Mouse (Mus musculus) stomach, embryonic 14.5 days (tissue): ENCODE results near the gene Lgals8. TPM values are rescaled to one million over a fixed set of nuclear protein-coding genes. Genes with fewer than 3 reads are reported as not detected.
"Not testable (repeated sequence)": the region's sequence is repeated elsewhere in the genome, so short reads cannot be mapped to it uniquely, and the experiment has no call there.

Experiments used
- ATAC-seq: fragments of 200-750 bp; cut with Nextera tagmentation; 2 replicates; pipeline ENCODE4 v1.8.0; 2017; ENCODE audit warnings: low read depth, moderate TSS enrichment; ENCODE audit not compliant: insufficient number of reproducible peaks, insufficient read depth, low FRiP score
- H3K27ac ChIP-seq: fragments of 300-500 bp; sonication (generic); 2 replicates; pipeline ENCODE4 v1.5.1; 2014; ENCODE audit warnings: mild to moderate bottlenecking, low read length, moderate library complexity, mixed read lengths
- H3K27me3 ChIP-seq: fragments of 300-500 bp; sonication (generic); 2 replicates; pipeline ENCODE4 v1.6.1; 2014; ENCODE audit warnings: low read length, control low read depth, mixed read lengths; ENCODE audit not compliant: control insufficient read depth, insufficient read depth
- H3K36me3 ChIP-seq: fragments of 300-500 bp; sonication (generic); 2 replicates; pipeline ENCODE4 v1.6.1; 2014; ENCODE audit warnings: mild to moderate bottlenecking, control low read depth, low read length, moderate library complexity, mixed read lengths; ENCODE audit not compliant: control insufficient read depth, insufficient read depth
- H3K4me1 ChIP-seq: fragments of 300-500 bp; sonication (generic); 2 replicates; pipeline ENCODE4 v1.6.1; 2014; ENCODE audit warnings: low read length, control low read depth, mixed read lengths; ENCODE audit not compliant: control insufficient read depth, insufficient read depth
- H3K4me2 ChIP-seq: fragments of 300-500 bp; sonication (generic); replicated peaks from 2 replicates; pipeline ENCODE4 v1.6.1; 2014; ENCODE audit warnings: low read depth, low read length, control low read depth
- H3K4me3 ChIP-seq: fragments of 300-500 bp; sonication (generic); 2 replicates; pipeline ENCODE4 v1.5.1; 2014; ENCODE audit warnings: low read depth, low read length, control low read depth
- H3K9ac ChIP-seq: fragments of 300-500 bp; sonication (generic); replicated peaks from 2 replicates; pipeline ENCODE4 v1.6.1; 2014; ENCODE audit warnings: low read depth, mild to moderate bottlenecking, control low read depth, low read length, moderate library complexity, mixed read lengths
- H3K9me3 ChIP-seq: fragments of 300-500 bp; sonication (generic); 2 replicates; pipeline ENCODE4 v1.6.1; 2016; ENCODE audit warnings: low read depth, low read length, control low read depth; ENCODE audit not compliant: control insufficient read depth
- whole genome bisulfite sequencing: fragments of 180-500 bp; shearing (Covaris S2); extraction: QIAGEN DNeasy Blood & Tissue Kit; methylation state at CpG from one replicate; pipeline ENCODE4 v1.1.7; 2014; 5-methylcytosine and 5-hydroxymethylcytosine counted together
- polyA plus RNA-seq: library from polyadenylated mRNA; unstranded; fragments of >200 nt; fragmentation: Nextera tagmentation; extraction: Ambion mirVana; gene quantifications from 2 replicates; pipeline ENCODE4 v1.2.1, GENCODE M21; 2014

Gene Lgals8
- polyA plus RNA-seq, 1 experiment from 2014 or later = 27.5 TPM

GRCm38 (mm10) chr13:12473724-12474378, 9.1 kb upstream of the Lgals8 start:
- Histone ChIP-seq H3K4me2 (no peak overlapping the region), H3K9me3 (no peaks in the 10 kb centered on the region), H3K9ac (no peak overlapping the region), H3K4me1 (no peaks in the 10 kb centered on the region), H3K4me3 (no peak overlapping the region), H3K27ac (no peak overlapping the region), H3K36me3 (no peaks in the 10 kb centered on the region), H3K27me3 (no peaks in the 10 kb centered on the region)
- peak; percentile 57 for ATAC-seq
- 39% methylated on average over 8 of the region's 8 CpGs for WGBS

GRCm38 (mm10) chr13:12468488-12468887, 3.7 kb upstream of the Lgals8 start:
- Histone ChIP-seq H3K9me3 (no peaks in the 10 kb centered on the region), H3K4me1 (no peaks in the 10 kb centered on the region), H3K27ac (no peak overlapping the region), H3K27me3 (no peaks in the 10 kb centered on the region), H3K36me3 (no peaks in the 10 kb centered on the region), H3K9ac (no peak overlapping the region), H3K4me3 (no peak overlapping the region), H3K4me2 (no peak overlapping the region)
- WGBS = 75% methylated on average over 1 of the region's 1 CpGs
- ATAC-seq = no peak

GRCm38 (mm10) chr13:12464159-12464558, 585 bp downstream of the Lgals8 start:
- not testable (repeated sequence) for H3K9me3 ChIP-seq, H3K4me3 ChIP-seq, H3K9ac ChIP-seq, ATAC-seq, H3K4me2 ChIP-seq, H3K27me3 ChIP-seq, H3K36me3 ChIP-seq, H3K27ac ChIP-seq, H3K4me1 ChIP-seq
- WGBS = 87% methylated on average over 6 of the region's 6 CpGs

- H3K4me3 ChIP-seq = no peak overlapping the region
These were observed 2.1 kb downstream of the Lgals8 start for GRCm38 (mm10) chr13:12462623-12463022.

GRCm38 (mm10) chr13:12461730-12462119, 3.0 kb downstream of the Lgals8 start:
- no peak overlapping the region for H3K27ac ChIP-seq
- 2% methylated on average over 7 of the region's 7 CpGs for WGBS
- H3K9me3 ChIP-seq = no peaks in the 10 kb centered on the region
- H3K4me1 ChIP-seq = peaks cover 3% of the 10 kb centered on the region; the same call in 1 of the 2 replicates
- peaks cover 2% of the 10 kb centered on the region; the same call in 1 of the 2 replicates for H3K36me3 ChIP-seq
- ATAC-seq = peak; percentile 20; the same call in 1 of the 2 replicates
- peak overlapping the region; percentile 81 for H3K4me3 ChIP-seq
- no peaks in the 10 kb centered on the region for H3K27me3 ChIP-seq
- H3K4me2 ChIP-seq = peak overlapping the region; percentile 79
- H3K9ac ChIP-seq = peak overlapping the region; percentile 86

More at GRCm38 (mm10) chr13:12462623-12463022, 2.1 kb downstream of the Lgals8 start:
- Histone ChIP-seq H3K4me1 (peaks cover 3% of the 10 kb centered on the region; the same call in 1 of the 2 replicates), H3K27me3 (no peaks in the 10 kb centered on the region), H3K36me3 (no peaks in the 10 kb centered on the region; the same call in 1 of the 2 replicates), H3K4me2 (no peak overlapping the region), H3K27ac (no peak overlapping the region), H3K9ac (no peak overlapping the region), H3K9me3 (no peaks in the 10 kb centered on the region)
- 74% methylated on average over 4 of the region's 4 CpGs for WGBS
- no peak for ATAC-seq

GRCm38 (mm10) chr13:12460881-12461729, 3.6 kb downstream of the Lgals8 start:
- ATAC-seq = peak; percentile 97
- H3K9me3 ChIP-seq = no peaks in the 10 kb centered on the region
- peak overlapping the region; percentile 86 for H3K9ac ChIP-seq
- no peaks in the 10 kb centered on the region for H3K27me3 ChIP-seq
- peaks cover 6% of the 10 kb centered on the region; the same call in 1 of the 2 replicates for H3K36me3 ChIP-seq
- H3K4me2 ChIP-seq = peak overlapping the region; percentile 79
- peak overlapping the region; percentile 81 for H3K4me3 ChIP-seq
- H3K27ac ChIP-seq = peak overlapping the region; percentile 55; the same call in 1 of the 2 replicates
- under 1% methylated on average over 59 of the region's 59 CpGs for WGBS
- peaks cover 3% of the 10 kb centered on the region; the same call in 1 of the 2 replicates for H3K4me1 ChIP-seq

- no peak for ATAC-seq
These were observed 4.3 kb downstream of the Lgals8 start for GRCm38 (mm10) chr13:12460443-12460842.

GRCm38 (mm10) chr13:12456711-12457110, 8.0 kb downstream of the Lgals8 start:
- ATAC-seq = no peak
- no peak overlapping the region for H3K4me3 ChIP-seq
- no peak overlapping the region for H3K4me2 ChIP-seq
- 0 out of 2 replicates have a peak, but pooled peaks cover 3% of the 10 kb centered on the region for H3K4me1 ChIP-seq
- H3K27ac ChIP-seq = no peak overlapping the region
- peaks cover 14% of the 10 kb centered on the region; the same call in 1 of the 2 replicates for H3K36me3 ChIP-seq
- no peaks in the 10 kb centered on the region for H3K27me3 ChIP-seq
- 68% methylated on average over 7 of the region's 7 CpGs for WGBS
- no peaks in the 10 kb centered on the region for H3K9me3 ChIP-seq
- no peak overlapping the region for H3K9ac ChIP-seq

More at GRCm38 (mm10) chr13:12460443-12460842, 4.3 kb downstream of the Lgals8 start:
- Histone ChIP-seq H3K36me3 (peaks cover 6% of the 10 kb centered on the region; the same call in 1 of the 2 replicates), H3K9ac (peak overlapping the region; percentile 86), H3K9me3 (no peaks in the 10 kb centered on the region), H3K4me1 (peaks cover 3% of the 10 kb centered on the region; the same call in 1 of the 2 replicates), H3K27me3 (no peaks in the 10 kb centered on the region), H3K27ac (peak overlapping the region; percentile 55; the same call in 1 of the 2 replicates), H3K4me3 (peak overlapping the region; percentile 81), H3K4me2 (peak overlapping the region; percentile 79)
- WGBS = 3% methylated on average over 8 of the region's 8 CpGs
